Mouse (Mus musculus) heart, postnatal 14 days (tissue): Measurements from ENCODE around the gene Txlna. TPM values are rescaled to one million over a fixed set of nuclear protein-coding genes. Genes with fewer than 3 reads are reported as not detected.
A peak's percentile ranks its signal among the peaks of the same experiment; 100 is the strongest.

Source experiments
- DNase-seq, 2 experiments: peaks; one replicate each; pipeline ENCODE4 v3.0.0; 2021 to 2022
- intact Hi-C: fragments of 180-260 bp; cut with DNase I; formaldehyde crosslinking; loops from one replicate; pipeline ENCODE4 v1.15.1; 2025
- long read RNA-seq, 2 experiments: library from polyadenylated mRNA; stranded (forward); transcript quantifications; one replicate each; pipeline ENCODE4 v2.0.0; 2021
- total RNA-seq, 2 experiments: library from RNA; stranded (reverse); gene quantifications; 2 replicates each; pipeline ENCODE4 v1.2.3; 2021

Gene Txlna
- 10 to 100 TPM; 28.0 to 28.6 TPM for total RNA-seq
- long read RNA-seq, experiment 1, full-length matches to known transcripts: 44 of 60 reads
- long read RNA-seq, experiment 1, partial matches to known transcripts: 1 of 60 reads
- long read RNA-seq, experiment 1, other reads (novel, unspliced or antisense): 15 of 60 reads
- long read RNA-seq, experiment 2, full-length matches to known transcripts: 35 of 48 reads
- long read RNA-seq, experiment 2, partial matches to known transcripts: 0 of 48 reads
- long read RNA-seq, experiment 2, other reads (novel, unspliced or antisense): 13 of 48 reads

GRCm38 (mm10) chr4:129640638-129641467 is at the start of gene Txlna:
Gene Txlna (minus strand): TSS chr4:129641065.
- intact Hi-C loops: no loop called here
- DNase-seq: peak; percentile 93 to 95

DNA sequence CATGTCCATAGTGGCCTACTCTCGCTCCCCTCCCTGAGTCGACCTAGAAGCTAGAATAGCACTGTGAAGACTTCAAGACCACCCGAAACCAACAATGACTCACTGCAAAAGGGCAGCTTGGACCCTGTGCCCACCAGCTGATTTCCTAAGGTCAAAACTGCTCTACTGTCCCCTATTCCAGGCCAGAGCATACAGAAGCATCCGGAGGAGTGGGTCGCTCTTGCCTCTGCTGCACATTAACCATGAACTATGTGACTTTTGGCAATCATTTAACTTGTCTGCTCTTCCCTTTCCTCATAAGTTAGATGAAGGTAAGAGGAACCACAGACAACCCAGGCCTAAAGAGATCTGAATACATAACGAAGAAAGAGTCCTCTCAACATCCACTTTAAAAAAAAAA is 43.7 kb upstream of the Txlna start:
- DNase-seq: no peak
- intact Hi-C loops: no loop called here

GRCm38 (mm10) chr4:129683901-129684493 is 43.1 kb upstream of the Txlna start:
- intact Hi-C loops: no loop called here
- DNase-seq: no peak

GRCm38 (mm10) chr4:129681837-129682236 is 41.0 kb upstream of the Txlna start:
- intact Hi-C loops: no loop called here
- no peak for DNase-seq

- intact Hi-C loops: loop anchor here (2.0 kb wide), 1 partner anchor 24 kb away; the partner anchor contains the start of gene Tmem39b
- no peak for DNase-seq
Measured at GRCm38 (mm10) chr4:129672878-129673449, 32.1 kb upstream of the Txlna start.

DNA sequence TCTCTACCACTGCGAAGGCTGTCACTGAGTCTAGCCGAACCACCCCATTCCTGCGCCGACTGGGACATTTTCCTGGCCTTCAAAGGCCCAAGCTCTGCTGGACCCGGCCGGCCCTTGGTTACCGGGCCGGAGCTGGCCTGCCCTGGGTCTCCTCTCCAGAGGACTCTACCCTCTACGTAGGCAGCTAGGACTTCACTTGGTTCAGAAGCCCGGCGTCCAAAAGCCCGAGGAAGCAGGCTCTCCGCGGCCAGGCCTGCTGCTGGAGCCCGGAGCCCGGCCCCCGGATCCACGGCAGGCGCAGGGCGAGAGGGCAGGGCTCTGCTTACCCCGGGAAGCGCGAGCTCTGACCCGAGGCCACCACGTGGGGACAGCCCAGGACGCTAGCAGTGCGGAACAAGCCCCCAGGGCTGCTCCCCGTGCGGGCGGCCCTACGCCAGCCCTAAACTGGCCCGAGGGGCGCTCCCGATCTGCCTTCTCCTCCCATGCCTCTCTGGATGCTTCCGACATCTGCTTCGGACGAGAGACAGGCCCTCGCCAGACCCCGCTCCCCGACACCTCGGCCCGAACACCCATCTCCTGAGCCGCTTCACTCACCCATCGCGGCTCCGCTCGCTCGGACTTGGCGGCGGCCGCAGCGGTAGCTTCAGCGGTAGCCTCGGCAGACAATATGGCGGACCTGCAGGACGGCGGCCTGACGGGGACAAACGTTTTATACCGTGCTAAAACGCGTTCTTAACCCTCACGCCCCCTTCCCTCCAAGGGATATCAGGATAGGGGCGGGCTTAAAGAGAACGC is 31.4 kb upstream of the Txlna start, which contains the start of gene Kpna6:
TSS of gene Kpna6 (minus strand) at position 685 of the 795 bp plus-strand sequence.
- intact Hi-C loops: loop anchor here (2.0 kb wide), 1 partner anchor 25 kb away; the partner anchor contains the start of gene Tmem39b
- peak; percentile 90 to 92 for DNase-seq

- peak; percentile 53 to 62 for DNase-seq
- intact Hi-C loops: loop anchor here (2.0 kb wide), 1 partner anchor 25 kb away; the partner anchor contains the start of gene Tmem39b
Measured at GRCm38 (mm10) chr4:129671491-129672082, 30.7 kb upstream of the Txlna start.

- intact Hi-C loops: no loop called here
Measured at GRCm38 (mm10) chr4:129662255-129662813, 21.5 kb upstream of the Txlna start.

GRCm38 (mm10) chr4:129661584-129661983 is 20.7 kb upstream of the Txlna start:
- DNase-seq: no peak

More at GRCm38 (mm10) chr4:129662255-129662813, 21.5 kb upstream of the Txlna start:
- no peak for DNase-seq

DNA sequence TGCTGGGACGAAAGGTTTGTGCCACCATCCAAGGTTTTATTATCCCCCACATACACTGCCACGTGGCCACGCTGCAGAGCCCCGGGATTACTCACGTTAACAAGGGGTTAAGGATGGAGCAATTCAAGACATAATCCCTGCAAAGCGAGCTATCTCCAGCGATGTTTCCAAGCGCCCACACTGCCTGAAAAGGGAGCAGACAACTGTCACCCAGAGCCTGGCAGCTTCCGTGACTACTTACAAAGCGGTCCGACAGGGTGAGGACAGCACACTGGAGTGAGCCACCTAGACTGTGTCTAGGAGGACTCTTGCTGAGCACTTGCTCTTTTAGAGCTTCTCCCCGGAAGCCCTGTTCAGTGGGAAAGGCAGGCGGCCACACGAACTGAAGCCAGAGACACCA is 13.9 kb upstream of the Txlna start:
- intact Hi-C loops: no loop called here
- DNase-seq: no peak

More at GRCm38 (mm10) chr4:129661584-129661983, 20.7 kb upstream of the Txlna start:
- intact Hi-C loops: no loop called here

DNA sequence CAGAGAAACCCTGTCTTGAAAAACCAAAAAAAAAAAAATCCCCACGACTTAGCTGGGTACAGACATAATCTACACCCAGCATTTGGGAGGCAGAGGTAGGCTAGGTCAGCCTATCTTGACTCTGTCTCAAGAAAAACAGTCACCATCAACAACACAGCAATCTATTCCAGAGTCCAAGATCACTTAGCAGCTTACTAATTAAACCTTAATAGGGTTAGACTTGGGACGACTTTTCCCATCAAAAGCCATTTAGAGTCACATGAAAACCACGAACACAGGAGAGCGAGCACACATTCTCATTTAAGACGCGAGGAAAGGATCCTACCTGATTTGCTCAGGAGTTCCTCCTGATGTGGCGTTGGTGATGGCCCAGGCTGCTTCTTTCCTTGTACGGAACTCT is 9.5 kb upstream of the Txlna start:
- no peak for DNase-seq
- intact Hi-C loops: no loop called here

DNA sequence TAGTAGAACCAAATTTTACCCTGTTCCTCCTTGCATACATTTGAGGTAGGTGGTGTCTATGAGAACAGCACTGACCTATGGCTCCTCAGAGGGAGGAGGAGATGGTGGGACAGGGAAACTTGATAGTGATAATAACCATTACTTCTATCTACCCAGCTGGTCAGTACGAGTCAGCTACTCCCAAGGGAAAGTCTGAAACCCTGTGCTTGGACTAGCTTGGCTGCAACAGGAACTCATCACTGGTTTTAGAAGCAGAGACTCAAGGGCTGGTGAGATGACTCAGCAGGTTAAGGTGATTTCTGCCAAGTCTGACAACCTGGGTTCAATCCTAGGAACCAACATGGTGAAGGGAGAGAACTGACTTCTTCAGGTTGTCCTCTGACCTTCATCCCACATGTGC is 7.8 kb upstream of the Txlna start:
- intact Hi-C loops: no loop called here
- no peak for DNase-seq

DNA sequence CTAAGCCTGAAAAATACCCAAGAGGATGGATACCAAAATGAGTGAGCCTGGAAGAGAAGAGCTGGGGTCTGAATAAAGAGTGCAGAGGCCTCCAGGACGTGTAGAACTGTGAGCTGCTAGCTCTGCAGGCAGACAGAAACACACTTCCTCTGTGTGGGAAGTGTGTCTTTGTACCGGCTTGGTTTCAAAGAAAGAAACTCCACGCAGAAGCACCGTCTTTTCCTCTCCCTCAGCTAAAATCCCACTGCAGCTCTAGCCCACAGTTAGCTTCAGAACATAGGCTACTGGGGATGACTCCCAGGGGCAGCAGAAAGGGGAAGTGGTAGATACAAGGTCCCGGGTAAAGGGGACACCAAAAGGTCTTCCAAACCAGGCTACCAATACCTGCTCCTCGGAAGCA is 4.3 kb upstream of the Txlna start:
- intact Hi-C loops: no loop called here
- DNase-seq: no peak

DNA sequence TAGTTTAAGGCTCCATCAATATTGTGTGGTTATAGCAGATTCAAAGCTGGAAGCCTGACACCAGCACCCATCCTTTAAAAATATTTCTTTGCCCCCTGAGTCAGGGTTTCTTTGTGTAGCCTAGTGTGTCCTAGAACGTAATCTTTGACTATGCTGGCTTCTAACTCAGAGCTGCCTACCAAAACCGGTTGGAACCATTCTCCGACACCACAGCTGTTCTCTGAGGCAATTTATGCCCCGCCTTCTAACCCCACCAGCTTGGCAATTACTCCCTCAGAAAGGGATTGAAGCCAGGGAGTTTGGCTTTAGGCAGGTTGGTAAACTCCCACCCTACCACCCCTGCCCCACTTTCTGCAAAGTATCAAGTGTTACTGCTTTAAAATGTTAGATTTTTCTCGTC is 891 bp upstream of the Txlna start:
- intact Hi-C loops: no loop called here
- DNase-seq: no peak

DNA sequence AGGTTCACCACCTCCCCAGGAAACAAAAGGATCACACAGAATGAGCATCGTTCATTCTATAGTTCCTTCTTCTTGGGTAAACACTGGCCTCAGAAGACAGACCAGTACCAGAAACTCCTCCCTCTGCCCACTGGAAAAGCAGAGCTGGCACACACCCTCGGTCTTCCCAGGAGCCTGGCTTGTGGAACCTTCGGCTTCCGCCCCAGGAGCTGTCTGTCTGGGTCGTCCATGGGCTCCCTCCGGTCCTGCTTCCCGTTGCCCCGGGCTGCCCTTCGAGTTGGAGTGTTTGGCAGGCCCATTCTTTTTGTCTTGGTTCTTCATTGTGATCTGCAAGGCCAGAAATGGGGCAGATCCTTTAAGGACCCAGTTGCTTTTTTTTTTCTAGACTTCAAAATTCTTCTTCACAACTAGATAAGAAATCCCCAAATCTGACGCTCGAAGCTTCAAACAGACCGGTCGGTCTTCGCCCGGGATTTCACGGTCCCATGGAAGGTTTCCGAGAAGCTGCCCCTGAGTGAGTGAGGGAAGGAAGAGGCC is 696 bp downstream of the Txlna start:
- peak; percentile 47 to 50 for DNase-seq
- intact Hi-C loops: no loop called here

DNA sequence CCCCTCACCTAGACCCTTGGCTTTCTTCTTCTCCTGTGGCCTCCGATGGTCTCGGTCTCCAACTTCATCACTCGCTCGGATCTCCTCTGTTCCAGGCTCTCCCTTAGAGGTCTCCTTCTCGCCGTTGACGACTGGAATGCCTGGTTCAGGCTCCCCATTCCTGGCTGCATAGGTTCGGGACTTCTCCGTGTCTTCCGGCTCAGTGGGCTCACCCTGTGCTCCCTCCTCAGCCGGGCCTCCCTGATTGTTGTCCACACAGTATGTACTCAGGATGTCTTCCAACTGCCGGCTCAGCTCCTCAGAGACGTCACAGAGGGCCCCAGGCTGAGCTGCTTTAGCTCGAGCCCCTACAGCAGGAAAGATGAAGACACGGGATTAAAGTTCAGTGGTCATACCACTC is 1.6 kb downstream of the Txlna start:
- DNase-seq: no peak
- intact Hi-C loops: no loop called here

GRCm38 (mm10) chr4:129633852-129634251 is 7.0 kb downstream of the Txlna start:
- DNase-seq: no peak
- intact Hi-C loops: no loop called here

- no peak for DNase-seq
- intact Hi-C loops: no loop called here
Measured at GRCm38 (mm10) chr4:129631867-129632266, 9.0 kb downstream of the Txlna start.

- intact Hi-C loops: no loop called here
- peak in 1 of 2 experiments; percentile 38 for DNase-seq
Measured at GRCm38 (mm10) chr4:129630944-129631343, 9.9 kb downstream of the Txlna start.
